Mouse (Mus musculus) megakaryocyte progenitor cell, adult 5-6 weeks (primary cell): ENCODE measurements at regions not wholly inside any gene's neighbourhood (a gene's known extent, or its start where the extent isn't known, plus 50 kb on each side); places are given as distances from the start of the nearest gene placed in this dataset.

ENCODE experiments used
- ATAC-seq: replicated peaks from 2 replicates; pipeline ENCODE4 v1.8.0; 2016; ENCODE audit warnings: mild to moderate bottlenecking, moderate TSS enrichment, inconsistent platforms; ENCODE audit not compliant: poor library complexity

DNA sequence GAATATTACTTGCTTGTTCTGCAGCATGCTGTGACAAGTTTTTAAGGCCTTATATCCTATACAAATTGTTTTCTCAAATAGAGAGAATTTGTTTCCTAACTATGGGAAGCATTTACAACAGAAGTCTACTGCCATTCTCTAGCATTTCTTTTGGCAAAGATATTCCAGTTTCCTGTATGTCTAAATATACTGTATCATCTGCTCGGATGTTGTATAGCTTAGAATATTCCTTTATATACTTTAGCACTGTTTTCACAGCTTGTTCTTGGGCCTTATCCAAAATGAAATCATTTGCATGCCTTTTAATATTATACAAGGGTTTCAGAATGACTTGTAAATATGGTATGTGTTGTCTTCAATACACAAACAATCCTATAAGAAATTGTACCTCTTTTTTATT lies 92.1 kb upstream of the Ins2 start:
- ATAC-seq, result no peak

DNA sequence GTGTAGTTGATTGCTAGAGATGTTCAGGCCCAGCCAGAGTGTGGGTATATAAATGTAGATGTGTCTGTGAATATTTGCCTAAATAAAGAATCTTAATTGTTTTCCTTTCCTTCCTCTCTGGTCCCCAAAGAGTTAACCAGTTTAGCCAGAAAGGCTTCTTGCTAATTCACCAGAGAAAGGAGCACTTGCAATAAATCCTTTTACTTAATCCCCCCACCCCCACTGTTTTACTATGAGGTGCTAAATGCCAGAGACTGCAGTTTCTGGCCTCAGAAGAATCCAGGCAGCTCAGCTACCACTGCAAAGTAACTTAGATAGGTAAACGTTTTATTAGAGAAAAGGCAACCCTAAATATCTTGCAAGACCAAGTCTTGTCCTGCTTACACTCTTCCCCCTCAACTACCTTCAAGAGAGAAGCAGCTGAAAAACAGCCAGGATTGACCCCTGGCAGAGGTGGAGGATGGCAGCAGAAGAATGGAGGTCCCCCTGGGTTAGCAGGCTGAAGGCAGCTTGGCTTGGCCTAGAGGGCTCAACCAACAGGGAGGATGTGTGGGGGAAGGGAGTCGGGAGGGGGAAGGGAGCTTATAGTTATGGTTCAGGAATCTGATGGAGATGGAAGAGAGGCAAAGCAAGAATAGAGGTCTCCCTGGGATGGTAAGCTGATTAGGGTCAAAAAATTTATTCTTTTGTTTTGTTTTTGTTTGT lies 87.9 kb upstream of the Ins2 start:
- ATAC-seq, result no peak

DNA sequence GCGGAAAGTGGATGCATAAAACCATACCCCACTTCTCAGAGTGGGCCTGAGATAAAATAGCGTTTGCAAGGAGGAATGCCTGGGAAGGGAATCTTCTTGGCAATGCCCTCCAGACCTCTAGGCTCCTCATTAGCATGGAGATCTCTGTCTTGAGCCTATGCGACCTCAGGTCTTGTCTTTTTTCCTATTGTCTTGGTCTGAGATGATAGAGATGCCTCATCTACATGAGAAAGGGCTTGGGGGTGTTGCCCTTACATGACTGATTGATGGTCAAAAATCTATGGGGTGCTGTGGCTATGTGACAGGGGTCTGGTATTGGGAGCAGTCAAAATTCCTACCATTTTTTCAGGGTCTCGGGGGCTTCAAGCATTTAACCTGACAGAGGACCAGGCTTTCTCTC lies 67.5 kb upstream of the Ins2 start:
- no peak for ATAC-seq

DNA sequence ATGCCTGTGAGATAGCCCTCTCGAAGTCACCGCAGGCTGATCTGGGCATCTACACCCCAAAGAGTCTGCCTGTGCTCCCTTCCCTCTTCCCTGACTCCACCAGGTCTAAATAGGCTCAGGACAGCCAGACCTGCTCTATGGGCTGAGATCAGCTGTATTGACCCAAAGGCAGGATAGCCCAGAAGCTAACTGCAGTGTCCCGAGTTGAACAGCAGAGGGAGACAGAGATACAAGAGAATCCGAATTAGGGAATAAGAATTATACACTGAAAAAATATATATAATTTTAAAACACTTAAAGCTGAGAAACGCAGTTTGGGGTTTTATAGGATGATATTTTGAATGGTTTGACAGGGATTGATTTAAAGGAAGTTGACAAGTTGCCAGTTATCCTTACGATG lies 56.2 kb upstream of the Ins2 start:
- ATAC-seq, result peak; percentile 79

DNA sequence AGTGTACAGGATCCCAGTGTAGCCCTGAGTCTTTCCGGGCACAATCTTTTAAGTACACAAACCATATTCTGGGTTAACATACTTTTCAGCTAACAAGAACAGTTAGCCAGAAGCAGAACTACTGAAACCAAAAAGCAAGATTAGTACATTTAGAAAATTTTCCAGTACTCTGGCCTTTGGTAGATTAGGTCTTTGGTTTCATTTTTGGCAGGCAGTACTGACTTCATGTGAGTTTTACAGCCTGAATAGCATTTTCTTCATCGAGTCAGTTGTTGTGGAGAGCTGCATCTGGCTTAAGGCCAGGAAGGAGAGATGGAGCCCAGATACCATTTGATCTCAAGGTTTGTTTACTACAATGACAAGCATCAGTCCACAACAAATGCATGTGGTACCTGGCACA lies 51.3 kb upstream of the Ins2 start:
- ATAC-seq, result 0 out of 2 replicates have a peak, but pooled peaks have one; percentile 23
